Mouse (Mus musculus) left cerebral cortex, postnatal 4 days (tissue): ENCODE results near the gene Susd6. TPM values are rescaled to one million over a fixed set of nuclear protein-coding genes. Genes with fewer than 3 reads are reported as not detected.
A peak's percentile ranks its signal among the peaks of the same experiment; 100 is the strongest.
"Not testable (repeated sequence)": the region's sequence is repeated elsewhere in the genome, so short reads cannot be mapped to it uniquely, and the experiment has no call there.

Experiments used
- DNase-seq: peaks from one replicate; pipeline ENCODE4 v3.0.0-alpha.2; 2022
- intact Hi-C: fragments of 180-260 bp; cut with DNase I; formaldehyde crosslinking; loops from one replicate; pipeline ENCODE4 v1.15.1; 2025
- total RNA-seq, 2 experiments: library from RNA; stranded (reverse); gene quantifications; 2 replicates each; pipeline ENCODE4 v1.2.3; 2021

The Susd6 gene
- total RNA-seq, 2 experiments from 2014 or later = 19.6 to 21.4 TPM

- DNase-seq = no peak
- intact Hi-C loops = no loop called here
Observed at GRCm38 (mm10) chr12:80811646-80812509, 21.6 kb downstream of the Susd6 start.

GRCm38 (mm10) chr12:80812510-80812820, 22.2 kb downstream of the Susd6 start:
- DNase-seq = no peak
- intact Hi-C loops = no loop called here

- DNase-seq = no peak
- intact Hi-C loops = no loop called here
Observed at GRCm38 (mm10) chr12:80813456-80813855, 23.1 kb downstream of the Susd6 start.

GRCm38 (mm10) chr12:80813872-80814271, 23.6 kb downstream of the Susd6 start:
- intact Hi-C loops = no loop called here
- no peak for DNase-seq

GRCm38 (mm10) chr12:80814529-80814928, 24.2 kb downstream of the Susd6 start:
- no peak for DNase-seq
- intact Hi-C loops = no loop called here

GRCm38 (mm10) chr12:80815298-80815697, 25.0 kb downstream of the Susd6 start:
- intact Hi-C loops = no loop called here

GRCm38 (mm10) chr12:80815893-80816292, 25.6 kb downstream of the Susd6 start:
- intact Hi-C loops = no loop called here
- no peak for DNase-seq

More at GRCm38 (mm10) chr12:80815298-80815697, 25.0 kb downstream of the Susd6 start:
- DNase-seq = no peak

GRCm38 (mm10) chr12:80816380-80817086, 26.2 kb downstream of the Susd6 start:
- intact Hi-C loops = no loop called here
- peak; percentile 79 for DNase-seq

- intact Hi-C loops = no loop called here
- DNase-seq = no peak
Observed at GRCm38 (mm10) chr12:80817697-80818235, 27.5 kb downstream of the Susd6 start.

GRCm38 (mm10) chr12:80819020-80819419, 28.7 kb downstream of the Susd6 start:
- DNase-seq, intact Hi-C loops: not testable (repeated sequence)

- intact Hi-C loops = no loop called here
- no peak for DNase-seq
Observed at GRCm38 (mm10) chr12:80821312-80822007, 31.1 kb downstream of the Susd6 start.

GRCm38 (mm10) chr12:80822533-80822932, 32.2 kb downstream of the Susd6 start:
- intact Hi-C loops = no loop called here
- DNase-seq = no peak

- DNase-seq = no peak
- intact Hi-C loops = no loop called here
Observed at GRCm38 (mm10) chr12:80824202-80824601, 33.9 kb downstream of the Susd6 start.

GRCm38 (mm10) chr12:80826423-80826822, 36.1 kb downstream of the Susd6 start:
- DNase-seq = no peak
- intact Hi-C loops = no loop called here

- peak; percentile 64 for DNase-seq
- intact Hi-C loops = no loop called here
Observed at GRCm38 (mm10) chr12:80827464-80828015, 37.2 kb downstream of the Susd6 start.

GRCm38 (mm10) chr12:80828020-80828419, 37.7 kb downstream of the Susd6 start:
- intact Hi-C loops = no loop called here

GRCm38 (mm10) chr12:80828951-80829350, 38.6 kb downstream of the Susd6 start:
- intact Hi-C loops = no loop called here
- no peak for DNase-seq

More at GRCm38 (mm10) chr12:80828020-80828419, 37.7 kb downstream of the Susd6 start:
- no peak for DNase-seq

- intact Hi-C loops = no loop called here
- no peak for DNase-seq
Observed at GRCm38 (mm10) chr12:80830211-80830610, 39.9 kb downstream of the Susd6 start.

- DNase-seq = no peak
- intact Hi-C loops = no loop called here
Observed at GRCm38 (mm10) chr12:80830820-80831219, 40.5 kb downstream of the Susd6 start.

GRCm38 (mm10) chr12:80832313-80832712, 42.0 kb downstream of the Susd6 start:
- DNase-seq = no peak
- intact Hi-C loops = no loop called here

GRCm38 (mm10) chr12:80833541-80833940, 43.2 kb downstream of the Susd6 start:
- intact Hi-C loops = no loop called here
- no peak for DNase-seq
